Mouse (Mus musculus) stomach, embryonic 16.5 days (tissue): ENCODE measurements around the gene Anxa6. TPM values are rescaled to one million over a fixed set of nuclear protein-coding genes. Genes with fewer than 3 reads are reported as not detected.

ENCODE experiments used
- ATAC-seq: fragments of 200-750 bp; cut with Nextera tagmentation; 2 replicates; pipeline ENCODE4 v1.8.0; 2017; ENCODE audit warnings: moderate number of reproducible peaks, moderate TSS enrichment; ENCODE audit not compliant: insufficient read depth, low FRiP score
- H3K27ac ChIP-seq: fragments of 300-500 bp; sonication (generic); 2 replicates; pipeline ENCODE4 v1.5.1; 2014; ENCODE audit warnings: low read length
- H3K27me3 ChIP-seq: fragments of 300-500 bp; sonication (generic); 2 replicates; pipeline ENCODE4 v1.6.1; 2014; ENCODE audit warnings: low read length, control low read depth, mixed read lengths; ENCODE audit not compliant: control insufficient read depth, insufficient read depth
- H3K36me3 ChIP-seq: fragments of 300-500 bp; sonication (generic); 2 replicates; pipeline ENCODE4 v1.6.1; 2014; ENCODE audit warnings: low read length; ENCODE audit not compliant: control insufficient read depth, insufficient read depth
- H3K4me1 ChIP-seq: fragments of 300-500 bp; sonication (generic); 2 replicates; pipeline ENCODE4 v1.6.1; 2014; ENCODE audit warnings: low read length, control low read depth, mixed read lengths; ENCODE audit not compliant: control insufficient read depth, insufficient read depth
- H3K4me2 ChIP-seq: fragments of 300-500 bp; sonication (generic); 2 replicates; pipeline ENCODE4 v1.6.1; 2014; ENCODE audit warnings: low read depth, low read length, mixed read lengths
- H3K4me3 ChIP-seq: fragments of 300-500 bp; sonication (generic); replicated peaks from 2 replicates; pipeline ENCODE4 v1.5.1; 2014; ENCODE audit warnings: mild to moderate bottlenecking, low read length
- H3K9ac ChIP-seq: fragments of 300-500 bp; sonication (generic); 2 replicates; pipeline ENCODE4 v1.6.1; 2014; ENCODE audit warnings: low read length
- H3K9me3 ChIP-seq: fragments of 300-500 bp; sonication (generic); replicated peaks from 2 replicates; pipeline ENCODE4 v1.6.1; 2016; ENCODE audit warnings: low read length, control low read depth; ENCODE audit not compliant: control insufficient read depth
- WGBS: fragments of 180-500 bp; shearing (Covaris S2); extraction: QIAGEN DNeasy Blood & Tissue Kit; methylation state at CpG from one replicate; pipeline ENCODE4 v1.1.7; 2014; 5-methylcytosine and 5-hydroxymethylcytosine counted together
- polyA plus RNA-seq: library from polyadenylated mRNA; unstranded; fragments of >200 nt; fragmentation: Nextera tagmentation; extraction: Ambion mirVana; gene quantifications from 2 replicates; pipeline ENCODE4 v1.2.1, GENCODE M21; 2015

Gene Anxa6
- polyA plus RNA-seq, 1 experiment from 2014 or later = 364 TPM

DNA sequence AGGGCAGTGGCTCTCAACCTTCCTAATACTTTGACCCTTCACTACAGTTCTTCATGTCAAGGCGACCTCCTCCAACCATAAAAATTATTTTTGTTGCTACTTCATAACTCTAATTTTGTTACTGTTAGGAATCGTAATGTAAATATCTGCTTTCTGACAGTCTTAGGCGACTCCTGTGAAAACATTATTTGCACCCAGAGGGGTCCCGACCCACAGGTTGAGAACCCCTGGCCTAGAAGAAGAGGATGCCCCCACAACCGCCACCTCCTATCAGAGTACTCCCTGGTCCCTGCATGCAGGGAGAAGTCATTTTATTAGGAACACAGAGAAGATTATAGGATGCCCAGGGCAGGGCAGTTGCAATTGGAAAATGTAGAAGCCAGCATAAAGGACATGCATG, 38.1 kb upstream of the Anxa6 start:
- Histone ChIP-seq H3K36me3 (no peaks in the 10 kb centered on the region), H3K27ac (no peak overlapping the region), H3K4me3 (no peak overlapping the region), H3K4me1 (no peaks in the 10 kb centered on the region), H3K27me3 (no peaks in the 10 kb centered on the region), H3K9me3 (no peaks in the 10 kb centered on the region), H3K4me2 (no peak overlapping the region), H3K9ac (no peak overlapping the region)
- no peak for ATAC-seq
- WGBS = 87% methylated on average over 5 of the region's 5 CpGs

DNA sequence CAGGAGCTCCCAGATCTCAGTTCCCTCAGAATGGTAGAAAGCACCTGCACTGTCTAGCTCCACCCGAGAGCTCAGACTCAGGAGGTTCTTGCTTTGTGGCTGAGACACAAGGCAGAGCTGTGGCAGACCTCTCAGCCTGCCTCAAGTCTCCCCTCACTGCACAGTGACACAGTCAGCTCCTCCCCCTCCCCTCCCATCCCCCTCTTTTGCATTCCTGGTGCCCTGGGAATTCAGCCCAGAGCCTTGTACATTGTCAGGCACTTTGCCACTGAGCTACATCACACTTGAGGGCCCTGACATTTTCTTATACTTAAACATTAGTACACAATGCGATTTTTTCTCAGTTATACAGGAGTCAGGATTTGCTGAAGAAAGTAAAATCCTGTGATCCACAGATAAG, 35.8 kb upstream of the Anxa6 start:
- no peak overlapping the region for H3K27ac ChIP-seq
- H3K4me1 ChIP-seq = no peaks in the 10 kb centered on the region
- no peak overlapping the region for H3K4me2 ChIP-seq
- H3K4me3 ChIP-seq = no peak overlapping the region
- 41% methylated on average over 2 of the region's 2 CpGs for WGBS
- H3K27me3 ChIP-seq = no peaks in the 10 kb centered on the region
- no peaks in the 10 kb centered on the region for H3K36me3 ChIP-seq
- H3K9ac ChIP-seq = no peak overlapping the region
- no peaks in the 10 kb centered on the region for H3K9me3 ChIP-seq
- ATAC-seq = peak; percentile 69; the same call in 1 of the 2 replicates

DNA sequence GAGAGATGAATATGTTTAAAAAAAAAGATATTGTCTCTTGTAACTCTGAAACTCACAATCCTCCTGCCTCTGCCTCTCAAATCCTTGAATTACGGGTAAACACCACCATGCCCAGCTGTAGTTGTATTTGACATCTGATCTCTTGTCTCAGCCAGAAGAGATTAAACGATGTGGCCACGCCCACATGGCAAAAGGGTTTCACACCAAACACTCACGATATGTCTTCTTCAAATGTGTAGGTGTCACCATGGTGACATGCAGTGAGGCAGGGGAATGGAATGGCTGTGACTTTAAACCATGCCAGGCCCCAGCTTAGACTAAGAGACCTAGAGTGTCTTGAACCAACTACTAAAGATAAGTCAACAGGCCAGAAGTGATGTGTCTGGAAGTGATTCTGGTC, 33.7 kb upstream of the Anxa6 start:
- H3K27me3 ChIP-seq = no peaks in the 10 kb centered on the region
- no peak overlapping the region for H3K27ac ChIP-seq
- H3K9ac ChIP-seq = no peak overlapping the region
- H3K4me1 ChIP-seq = no peaks in the 10 kb centered on the region
- H3K4me3 ChIP-seq = no peak overlapping the region
- no peak for ATAC-seq
- H3K36me3 ChIP-seq = no peaks in the 10 kb centered on the region
- H3K4me2 ChIP-seq = no peak overlapping the region
- H3K9me3 ChIP-seq = no peaks in the 10 kb centered on the region
- 53% methylated on average over 4 of the region's 4 CpGs for WGBS

DNA sequence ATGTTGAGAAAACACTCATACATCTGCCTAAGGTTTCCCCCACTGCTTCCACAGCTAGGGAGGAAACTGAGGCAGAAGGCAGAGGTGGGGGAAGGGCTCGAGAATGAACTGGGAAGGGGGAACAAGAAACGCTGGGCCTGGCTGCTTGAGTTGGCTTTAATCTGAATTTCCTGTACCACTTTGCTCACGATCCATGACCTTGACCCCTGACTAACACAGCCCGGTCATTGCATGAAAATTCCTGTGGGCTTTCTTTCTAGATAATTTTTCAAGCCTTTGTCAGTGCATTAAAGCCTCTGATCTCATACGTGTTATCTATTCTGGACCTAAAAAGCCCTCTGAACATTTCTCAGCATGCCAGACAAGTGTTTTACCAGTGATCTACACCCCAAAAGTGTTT, 29.6 kb upstream of the Anxa6 start:
- no peaks in the 10 kb centered on the region for H3K9me3 ChIP-seq
- ATAC-seq = no peak
- H3K9ac ChIP-seq = no peak overlapping the region
- no peak overlapping the region for H3K4me3 ChIP-seq
- H3K4me1 ChIP-seq = no peaks in the 10 kb centered on the region
- WGBS = 27% methylated on average over 5 of the region's 5 CpGs
- H3K27ac ChIP-seq = no peak overlapping the region
- H3K27me3 ChIP-seq = no peaks in the 10 kb centered on the region
- no peak overlapping the region for H3K4me2 ChIP-seq
- no peaks in the 10 kb centered on the region for H3K36me3 ChIP-seq

DNA sequence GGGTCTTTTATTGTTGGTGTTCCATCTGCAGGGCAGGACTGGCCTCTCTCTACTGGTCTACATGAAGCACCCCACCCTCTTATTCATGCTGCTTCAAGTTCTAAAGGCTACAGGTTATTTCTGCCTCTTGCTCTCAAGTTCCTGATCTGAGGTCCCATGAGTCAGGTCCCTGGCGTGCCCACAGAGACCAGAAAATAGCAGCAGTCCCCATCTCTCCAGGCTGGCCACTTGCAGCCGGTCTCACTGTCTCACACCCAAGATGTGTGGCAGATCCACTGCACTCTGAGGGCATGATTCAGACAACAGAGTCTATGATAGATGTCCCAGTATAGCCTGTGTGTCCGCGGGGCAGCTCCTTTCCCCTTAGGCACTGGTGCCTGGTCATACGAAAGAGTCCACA, 27.6 kb upstream of the Anxa6 start:
- WGBS = 83% methylated on average over 5 of the region's 5 CpGs

DNA sequence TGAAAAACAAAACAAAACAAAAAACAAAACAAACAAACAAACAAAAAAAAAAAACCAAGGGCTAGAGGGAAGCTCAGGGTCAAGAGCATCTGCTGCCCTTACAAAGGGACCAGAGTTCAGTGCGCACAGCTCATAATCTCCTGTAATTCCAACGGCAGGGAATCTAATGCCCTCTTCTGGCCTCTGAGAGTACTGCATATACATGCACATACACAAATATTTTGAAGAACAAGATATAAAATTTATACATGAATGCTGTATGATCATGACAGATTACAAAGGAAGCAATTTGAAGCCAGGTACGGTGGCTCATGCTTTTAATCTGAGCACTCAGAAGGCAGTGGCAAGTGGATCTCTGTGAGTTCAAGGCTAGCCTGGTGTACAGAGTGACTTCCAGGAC, 24.3 kb upstream of the Anxa6 start:
- Histone ChIP-seq H3K9me3 (no peaks in the 10 kb centered on the region), H3K27ac (no peak overlapping the region), H3K36me3 (no peaks in the 10 kb centered on the region), H3K4me1 (no peaks in the 10 kb centered on the region), H3K27me3 (no peaks in the 10 kb centered on the region), H3K4me2 (no peak overlapping the region), H3K9ac (no peak overlapping the region), H3K4me3 (no peak overlapping the region)
- no peak for ATAC-seq
- WGBS = 84% methylated on average over 3 of the region's 3 CpGs

More for the DNA sequence above, 27.6 kb upstream of the Anxa6 start:
- Histone ChIP-seq H3K27me3 (no peaks in the 10 kb centered on the region), H3K9me3 (no peaks in the 10 kb centered on the region), H3K27ac (no peak overlapping the region), H3K4me2 (no peak overlapping the region), H3K4me1 (no peaks in the 10 kb centered on the region), H3K9ac (no peak overlapping the region), H3K4me3 (no peak overlapping the region), H3K36me3 (no peaks in the 10 kb centered on the region)
- ATAC-seq = no peak

DNA sequence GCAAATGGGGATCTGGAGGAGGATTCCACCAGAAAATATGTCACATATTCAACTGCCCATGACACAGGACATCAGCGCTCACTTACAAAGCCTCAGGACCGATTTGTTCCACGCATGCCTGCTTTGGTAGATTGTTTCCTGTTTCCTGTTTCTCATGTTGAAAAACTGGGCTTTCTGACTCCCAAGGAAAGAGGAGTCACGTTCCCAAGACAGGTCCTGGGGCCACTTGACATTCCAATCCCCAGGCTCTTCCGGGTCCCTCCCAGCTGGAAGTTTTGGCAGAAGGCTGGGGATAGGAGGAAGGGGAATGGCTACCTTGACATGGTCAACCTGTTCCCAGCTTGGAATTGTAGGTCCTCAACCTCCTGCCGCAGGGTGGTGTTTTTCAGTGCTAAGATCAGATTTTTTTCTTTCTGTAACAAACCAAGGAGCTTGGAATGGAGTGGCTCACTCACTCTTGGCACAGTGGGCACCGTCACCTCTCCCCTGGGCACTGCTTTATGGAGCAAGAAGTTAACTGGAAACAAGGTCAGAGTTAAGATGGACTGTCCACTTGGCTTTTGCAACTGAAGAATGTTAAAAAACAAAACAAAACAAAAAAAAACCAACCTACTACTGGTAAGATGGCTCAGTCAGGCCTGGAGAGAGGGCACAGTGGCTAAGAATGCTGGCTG, 17.7 kb upstream of the Anxa6 start:
- no peak overlapping the region for H3K9ac ChIP-seq
- no peak overlapping the region for H3K27ac ChIP-seq
- H3K36me3 ChIP-seq = no peaks in the 10 kb centered on the region
- H3K9me3 ChIP-seq = no peaks in the 10 kb centered on the region
- no peaks in the 10 kb centered on the region for H3K27me3 ChIP-seq
- 68% methylated on average over 7 of the region's 7 CpGs for WGBS
- no peak overlapping the region for H3K4me3 ChIP-seq
- H3K4me1 ChIP-seq = no peaks in the 10 kb centered on the region
- H3K4me2 ChIP-seq = no peak overlapping the region
- no peak for ATAC-seq

DNA sequence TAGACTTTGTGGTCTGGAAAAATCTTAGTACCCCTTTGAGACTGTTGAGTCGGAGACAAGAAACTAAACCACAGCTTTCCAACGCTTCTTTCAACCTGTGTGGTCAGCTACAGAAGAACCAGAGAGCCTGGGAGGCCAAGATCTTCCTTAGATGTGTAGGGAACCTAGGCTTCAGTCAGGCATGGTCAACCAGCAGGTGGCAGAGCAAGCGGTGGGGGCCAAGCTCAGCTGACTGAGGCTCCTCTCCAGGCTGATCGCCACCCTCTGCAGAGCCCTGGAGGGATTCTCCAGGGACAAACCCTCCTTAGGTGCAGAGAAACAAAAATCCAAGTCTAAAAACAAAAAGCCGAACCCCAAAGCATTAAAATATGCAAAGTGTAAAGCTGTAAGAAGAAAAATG, 13.4 kb upstream of the Anxa6 start:
- Histone ChIP-seq H3K4me1 (no peaks in the 10 kb centered on the region), H3K27me3 (no peaks in the 10 kb centered on the region), H3K9me3 (no peaks in the 10 kb centered on the region), H3K4me2 (no peak overlapping the region), H3K27ac (no peak overlapping the region), H3K36me3 (no peaks in the 10 kb centered on the region), H3K9ac (no peak overlapping the region), H3K4me3 (no peak overlapping the region)
- no peak for ATAC-seq
- WGBS = 53% methylated on average over 5 of the region's 5 CpGs

DNA sequence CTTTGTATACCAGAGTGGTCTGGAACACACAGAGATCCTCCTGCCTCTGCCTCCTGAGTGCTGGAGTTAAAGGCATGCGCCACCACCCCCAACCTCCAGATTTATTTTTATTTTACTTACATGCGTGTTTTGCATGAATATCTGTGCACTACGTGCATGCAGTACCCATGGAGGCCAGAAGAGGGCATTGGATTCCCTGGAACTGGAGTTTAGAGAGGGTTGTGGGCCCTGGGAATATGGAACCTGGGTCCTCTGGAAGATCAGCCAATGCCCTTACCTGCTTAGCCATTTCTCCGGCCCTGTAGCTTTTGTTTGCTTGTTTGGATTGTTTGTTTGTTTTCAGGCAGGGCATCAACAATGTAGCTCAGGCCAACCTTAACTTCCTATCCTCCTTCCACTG, 8.1 kb upstream of the Anxa6 start:
- Histone ChIP-seq H3K4me2 (no peak overlapping the region), H3K9ac (no peak overlapping the region), H3K27me3 (no peaks in the 10 kb centered on the region), H3K36me3 (no peaks in the 10 kb centered on the region), H3K4me1 (no peaks in the 10 kb centered on the region), H3K4me3 (no peak overlapping the region), H3K9me3 (no peaks in the 10 kb centered on the region), H3K27ac (no peak overlapping the region)
- ATAC-seq = no peak
- WGBS = 77% methylated on average over 4 of the region's 4 CpGs
